Mouse (Mus musculus): ENCODE data around the gene Pex26. TPM values are rescaled to one million over a fixed set of nuclear protein-coding genes. Genes with fewer than 3 reads are reported as not detected.

The Pex26 gene
- polyA plus RNA-seq, 1 experiment from 2014 or later = 13.9 TPM

DNA sequence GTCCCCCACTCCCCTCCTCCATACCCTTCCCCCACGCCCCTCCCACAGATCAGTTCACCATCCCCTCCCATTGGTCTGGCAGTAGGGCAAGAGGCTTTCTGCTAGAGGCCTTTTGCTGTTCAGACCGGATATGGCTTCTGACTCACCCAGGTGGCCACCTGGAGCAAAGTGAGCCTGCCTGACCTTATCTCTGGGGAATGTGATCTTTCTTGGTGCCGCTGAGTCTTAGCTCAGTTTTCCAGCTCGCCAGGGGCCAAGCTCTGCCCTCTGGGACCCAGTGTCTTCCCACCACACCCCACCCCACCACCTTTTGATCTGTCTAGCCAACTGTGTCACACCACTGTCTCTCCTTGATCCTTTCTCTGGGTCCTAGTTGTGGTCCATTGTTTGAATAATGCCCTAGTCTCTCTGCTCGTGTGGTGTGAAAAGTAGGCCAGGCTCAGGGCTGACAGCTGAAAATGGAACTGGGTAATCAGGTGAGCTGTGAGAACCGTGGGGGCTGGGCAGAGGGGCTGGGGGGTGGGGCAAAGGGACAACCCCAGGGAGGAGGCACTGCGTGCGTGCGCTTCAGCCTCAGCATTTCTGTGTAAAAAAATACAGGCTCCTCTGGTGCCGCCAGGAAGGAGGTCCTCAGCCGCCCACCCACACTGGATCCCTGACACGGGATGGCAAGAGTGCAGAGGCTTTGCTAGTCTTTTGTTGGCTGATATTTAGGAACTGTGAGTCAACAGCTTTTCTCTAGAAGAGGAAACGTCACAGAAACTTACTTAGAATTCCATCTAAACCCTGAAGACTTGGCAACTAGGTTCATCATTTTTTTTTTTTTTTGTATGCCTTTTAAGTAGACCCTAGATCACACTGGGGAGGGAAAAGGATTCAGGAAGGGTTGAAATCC, 10.8 kb downstream of the Pex26 start:
- Histone ChIP-seq H3K4me3 (no peak overlapping the region), H3K4me1 (no peaks in the 10 kb centered on the region), H3K27ac (no peak overlapping the region), H3K4me2 (replicated peaks) (no peak overlapping the region), H3K27me3 (no peaks in the 10 kb centered on the region), H3K9me3 (replicated peaks) (no peaks in the 10 kb centered on the region), H3K9ac (no peak overlapping the region), H3K36me3 (peaks cover 52% of the 10 kb centered on the region)
- WGBS = 33% methylated on average over 13 of the region's 13 CpGs
- ATAC-seq (ENCODE audit: low FRiP score) = no peak

DNA sequence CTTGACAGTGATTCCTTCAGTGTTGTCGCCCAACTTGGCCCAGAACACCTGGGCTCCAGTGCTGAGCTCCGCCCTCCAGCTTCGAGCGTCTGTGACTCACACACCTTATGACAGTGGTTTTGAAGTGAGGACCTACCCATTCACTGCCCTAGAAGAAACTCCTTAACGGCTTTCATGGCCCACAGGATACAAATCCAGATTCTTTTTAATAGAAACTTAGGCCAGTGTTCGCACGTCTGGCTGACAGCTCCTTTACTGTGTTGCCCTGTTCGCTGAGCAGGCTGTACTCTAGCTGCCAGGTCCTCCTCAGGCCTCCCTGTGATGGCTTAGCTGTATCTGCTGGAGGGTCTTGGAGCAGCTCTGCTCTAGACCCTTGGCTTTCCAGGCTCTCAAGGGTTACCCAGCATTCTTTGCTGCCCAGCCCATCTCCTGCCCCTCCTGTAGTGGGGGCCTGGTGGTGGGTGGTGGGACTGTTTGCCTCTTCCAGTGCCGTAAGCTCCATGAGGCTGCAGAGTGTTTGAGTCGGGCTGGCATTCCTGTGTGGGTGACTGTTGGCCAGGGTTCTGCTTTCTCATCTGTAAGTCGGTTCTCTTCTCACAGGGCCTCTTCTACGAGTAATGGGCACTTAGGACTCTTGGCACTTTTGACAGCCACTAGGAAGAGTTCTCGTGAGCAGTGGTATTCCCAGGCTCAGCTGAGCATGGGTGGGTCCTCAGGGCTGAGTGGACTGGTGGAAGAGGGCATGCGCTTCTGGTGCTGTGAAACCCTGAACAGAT, 11.7 kb downstream of the Pex26 start:
- Histone ChIP-seq H3K4me3 (no peak overlapping the region), H3K9me3 (replicated peaks) (no peaks in the 10 kb centered on the region), H3K27ac (no peak overlapping the region), H3K27me3 (no peaks in the 10 kb centered on the region), H3K4me2 (replicated peaks) (no peak overlapping the region), H3K9ac (no peak overlapping the region), H3K36me3 (peaks cover 48% of the 10 kb centered on the region), H3K4me1 (no peaks in the 10 kb centered on the region)
- 82% methylated on average over 14 of the region's 14 CpGs for WGBS
- ATAC-seq (ENCODE audit: low FRiP score) = no peak

DNA sequence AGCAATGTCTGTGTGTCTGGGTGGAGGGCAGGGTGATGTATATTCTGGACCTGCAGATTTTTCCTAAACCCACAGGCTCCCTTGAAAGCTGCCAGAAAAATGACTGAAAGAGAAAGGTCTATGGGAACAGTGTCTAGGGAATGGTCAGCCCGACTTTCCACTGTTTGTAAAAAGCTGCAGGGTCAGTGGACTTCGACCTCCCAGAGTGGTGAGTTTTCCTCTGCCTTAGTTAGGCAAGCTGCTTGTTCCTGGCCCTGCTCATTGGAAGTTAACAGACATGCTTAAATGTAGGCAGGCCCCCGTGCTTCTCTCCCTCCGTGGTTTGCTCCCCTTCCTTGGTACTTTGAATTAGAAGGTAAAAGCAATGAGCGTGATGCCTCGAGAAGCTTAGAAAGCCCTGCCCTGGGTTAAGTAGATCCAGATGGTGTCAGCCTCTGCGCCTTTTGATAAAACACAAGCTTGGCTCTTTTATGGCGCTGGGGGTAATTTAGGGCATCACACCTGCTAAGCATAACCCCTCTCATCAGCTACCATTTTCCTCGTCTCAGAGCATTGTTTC, 14.4 kb downstream of the Pex26 start:
- Histone ChIP-seq H3K4me2 (replicated peaks) (no peak overlapping the region), H3K4me1 (no peaks in the 10 kb centered on the region), H3K9ac (no peak overlapping the region), H3K4me3 (no peak overlapping the region), H3K27me3 (no peaks in the 10 kb centered on the region), H3K36me3 (peaks cover 28% of the 10 kb centered on the region), H3K27ac (no peak overlapping the region), H3K9me3 (replicated peaks) (no peaks in the 10 kb centered on the region)
- WGBS = 62% methylated on average over 9 of the region's 9 CpGs
- ATAC-seq (ENCODE audit: low FRiP score) = no peak

DNA sequence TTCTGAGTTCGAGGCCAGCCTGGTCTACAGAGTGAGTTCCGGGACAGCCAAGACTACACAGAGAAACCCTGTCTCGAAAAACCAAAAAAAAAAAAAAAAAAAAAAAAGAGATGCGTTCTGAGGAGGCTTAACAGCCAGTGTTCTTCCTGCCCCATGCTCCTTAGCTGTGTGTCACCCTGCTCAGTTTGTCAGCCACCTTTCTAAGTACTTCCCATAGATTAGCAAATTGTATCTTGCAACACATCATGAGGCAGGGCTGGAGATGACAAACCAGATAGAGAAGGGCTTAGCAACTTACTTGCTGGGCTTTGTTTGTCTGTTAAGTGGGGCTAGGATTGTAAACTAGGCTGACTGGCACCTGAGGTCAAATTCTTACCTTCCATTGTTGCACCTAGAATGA, 17.0 kb downstream of the Pex26 start:
- H3K27me3 ChIP-seq = no peaks in the 10 kb centered on the region
- H3K4me2 ChIP-seq (replicated peaks) = no peak overlapping the region
- ATAC-seq (ENCODE audit: low FRiP score) = no peak
- no peaks in the 10 kb centered on the region for H3K9me3 ChIP-seq (replicated peaks)
- no peak overlapping the region for H3K4me3 ChIP-seq
- H3K36me3 ChIP-seq = peaks cover 11% of the 10 kb centered on the region
- H3K9ac ChIP-seq = no peak overlapping the region
- no peak overlapping the region for H3K27ac ChIP-seq
- H3K4me1 ChIP-seq = no peaks in the 10 kb centered on the region
- 92% methylated on average over 4 of the region's 4 CpGs for WGBS

DNA sequence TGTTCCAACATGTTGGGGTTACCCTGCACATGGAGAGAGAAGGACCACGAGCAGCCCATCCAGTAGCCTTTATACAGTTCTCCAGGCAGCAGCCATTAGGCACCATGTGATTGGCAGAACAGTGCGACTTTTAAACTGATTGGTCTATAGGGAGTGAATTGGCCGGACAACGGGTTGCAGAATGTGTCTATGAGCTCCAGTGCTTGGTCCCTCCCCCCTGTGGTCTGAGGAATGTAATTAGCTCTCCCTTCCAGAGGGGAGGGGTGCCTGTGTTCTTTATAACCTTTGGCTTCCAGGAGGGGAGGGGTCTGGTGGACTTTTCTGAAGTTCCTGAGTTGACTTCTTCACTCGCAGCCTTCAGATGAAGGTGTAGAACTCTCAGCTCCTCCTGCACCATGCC, 18.6 kb downstream of the Pex26 start:
- no peaks in the 10 kb centered on the region for H3K9me3 ChIP-seq (replicated peaks)
- no peaks in the 10 kb centered on the region for H3K4me1 ChIP-seq
- no peak overlapping the region for H3K4me3 ChIP-seq
- H3K36me3 ChIP-seq = peaks cover 6% of the 10 kb centered on the region; the same call in 1 of the 2 replicates
- ATAC-seq (ENCODE audit: low FRiP score) = no peak
- no peak overlapping the region for H3K4me2 ChIP-seq (replicated peaks)
- 78% methylated on average over 5 of the region's 5 CpGs for WGBS
- no peak overlapping the region for H3K9ac ChIP-seq
- H3K27ac ChIP-seq = no peak overlapping the region
- no peaks in the 10 kb centered on the region for H3K27me3 ChIP-seq

DNA sequence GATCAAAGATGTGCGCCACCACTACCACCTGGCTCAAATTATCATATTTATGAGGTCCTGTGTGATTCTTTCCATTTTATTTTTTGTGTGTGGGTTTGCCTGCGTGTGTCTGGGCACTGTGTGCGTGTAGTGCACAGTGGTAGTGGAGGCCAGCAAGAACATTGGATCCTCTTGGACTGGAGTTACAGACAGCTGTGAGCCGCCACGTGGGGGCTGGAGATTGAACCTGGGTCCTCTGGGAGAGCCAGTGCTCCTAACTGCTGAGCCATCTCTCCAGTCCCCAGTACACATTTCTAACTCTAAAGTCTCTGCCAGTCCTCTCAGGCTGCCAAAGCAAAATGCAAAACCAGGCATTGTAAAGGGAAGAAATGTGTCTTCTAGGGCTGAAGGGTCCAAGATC, 23.0 kb downstream of the Pex26 start:
- ATAC-seq (ENCODE audit: low FRiP score) = no peak
- no peaks in the 10 kb centered on the region for H3K36me3 ChIP-seq
- 0 out of 2 replicates have a peak, but pooled peaks cover 2% of the 10 kb centered on the region for H3K9me3 ChIP-seq (replicated peaks)
- WGBS = 83% methylated on average over 5 of the region's 5 CpGs
- no peak overlapping the region for H3K4me2 ChIP-seq (replicated peaks)
- H3K4me1 ChIP-seq = peaks cover 13% of the 10 kb centered on the region
- H3K9ac ChIP-seq = no peak overlapping the region
- no peak overlapping the region for H3K4me3 ChIP-seq
- peaks cover 24% of the 10 kb centered on the region for H3K27me3 ChIP-seq
- no peak overlapping the region for H3K27ac ChIP-seq

DNA sequence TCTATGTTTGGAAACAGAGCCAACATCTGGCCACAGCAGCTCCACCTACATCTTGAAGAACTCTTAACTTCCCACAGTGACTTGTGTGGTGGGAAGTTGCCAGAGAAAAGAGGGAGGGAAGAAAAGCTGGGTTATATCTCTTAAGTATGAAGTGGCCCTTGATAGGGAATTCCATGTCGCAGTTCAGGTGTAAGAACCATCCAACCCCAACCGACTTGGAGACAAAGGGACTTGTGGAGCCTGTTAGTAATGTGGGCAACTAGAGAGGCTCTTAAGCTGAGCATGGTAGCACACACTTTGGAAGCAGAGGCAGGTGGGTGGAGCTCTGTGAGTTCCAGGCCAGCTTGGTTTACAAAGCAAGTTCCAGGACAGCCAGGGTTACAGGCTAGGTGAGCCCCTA, 26.1 kb downstream of the Pex26 start:
- Histone ChIP-seq H3K36me3 (no peaks in the 10 kb centered on the region), H3K4me3 (no peak overlapping the region), H3K27me3 (peaks cover 34% of the 10 kb centered on the region), H3K9me3 (replicated peaks) (0 out of 2 replicates have a peak, but pooled peaks cover 2% of the 10 kb centered on the region), H3K4me2 (replicated peaks) (no peak overlapping the region), H3K9ac (no peak overlapping the region), H3K4me1 (peaks cover 16% of the 10 kb centered on the region), H3K27ac (no peak overlapping the region)
- no peak for ATAC-seq (ENCODE audit: low FRiP score)
- WGBS = 92% methylated on average over 2 of the region's 2 CpGs

DNA sequence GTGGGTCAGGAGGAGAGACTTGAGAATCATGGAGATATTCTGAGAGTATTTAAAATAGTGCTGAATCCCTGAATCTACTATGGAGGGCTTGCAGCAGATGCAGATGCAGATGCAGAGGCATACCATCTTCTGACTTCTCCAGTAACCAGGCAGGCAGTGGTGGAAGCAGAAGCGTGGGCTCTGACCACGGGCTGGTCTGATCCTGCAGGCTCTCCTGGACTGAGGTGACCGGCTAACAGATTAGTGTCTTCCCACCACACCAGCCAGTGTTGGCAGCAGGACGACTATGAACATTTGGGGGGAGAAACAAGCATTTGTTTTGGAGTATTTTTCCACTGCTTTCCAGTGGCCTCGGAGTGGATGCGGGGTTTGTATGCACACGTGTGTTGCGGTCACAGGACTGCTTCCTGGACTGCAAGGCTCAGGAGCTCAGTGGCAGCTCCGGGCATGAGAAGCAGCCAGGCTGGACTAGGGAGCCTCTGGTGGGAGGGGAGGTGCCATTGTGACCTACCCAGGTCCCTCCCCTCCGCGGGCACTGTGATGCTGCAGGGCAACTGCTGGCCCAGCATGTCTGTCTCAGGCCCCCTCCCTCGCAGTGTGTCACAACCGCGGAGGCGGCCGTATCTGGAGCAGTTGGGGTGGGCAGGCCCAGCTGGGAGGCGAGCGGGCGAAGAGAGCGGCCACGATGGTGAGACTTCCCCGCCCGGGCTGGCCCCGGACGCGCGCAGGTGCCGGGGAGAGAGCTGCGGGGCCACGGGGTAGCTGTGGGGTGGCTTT, 26.9 kb downstream of the Pex26 start, which contains the start of gene Tuba8:
TSS of gene Tuba8 (plus strand) at position 548 of the 777 bp plus-strand sequence.
- Histone ChIP-seq H3K27ac (no peak within 1 kb of the TSS), H3K4me2 (replicated peaks) (peak within 1 kb of the TSS; percentile 93), H3K4me1 (peaks cover 16% of the 10 kb centered on the region), H3K9ac (peak within 1 kb of the TSS; percentile 59), H3K4me3 (peak within 1 kb of the TSS; percentile 44), H3K27me3 (peaks cover 34% of the 10 kb centered on the region), H3K9me3 (replicated peaks) (0 out of 2 replicates have a peak, but pooled peaks cover 2% of the 10 kb centered on the region), H3K36me3 (no peaks in the 10 kb centered on the region)
- peak; percentile 78 for ATAC-seq (ENCODE audit: low FRiP score)
- 5% methylated on average over 30 of the region's 30 CpGs for WGBS

DNA sequence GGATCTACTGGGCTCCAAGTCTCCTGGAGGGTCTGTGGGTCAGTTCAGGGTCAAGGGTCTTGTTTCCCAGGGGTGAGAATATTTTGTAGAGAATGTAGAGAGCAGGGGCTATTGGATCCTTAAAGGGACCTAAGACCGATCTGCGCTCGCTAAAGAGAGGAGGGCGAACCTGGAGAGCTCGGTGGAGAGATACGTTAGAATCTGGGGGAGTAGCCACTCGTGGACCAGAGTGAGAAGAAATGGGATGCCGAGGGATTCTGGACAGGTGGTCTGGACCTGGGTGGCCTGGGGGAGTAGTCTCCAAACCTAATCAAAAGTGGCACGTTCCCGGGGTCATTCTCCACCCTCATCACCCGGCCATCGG, 27.4 kb downstream of the Pex26 start:
- Histone ChIP-seq H3K4me1 (peaks cover 16% of the 10 kb centered on the region), H3K27ac (no peak overlapping the region), H3K27me3 (peaks cover 34% of the 10 kb centered on the region), H3K9ac (peak overlapping the region; percentile 59), H3K4me2 (replicated peaks) (peak overlapping the region; percentile 93), H3K4me3 (peak overlapping the region; percentile 44), H3K36me3 (no peaks in the 10 kb centered on the region), H3K9me3 (replicated peaks) (0 out of 2 replicates have a peak, but pooled peaks cover 2% of the 10 kb centered on the region)
- peak; percentile 43 for ATAC-seq (ENCODE audit: low FRiP score)
- 1% methylated on average over 12 of the region's 12 CpGs for WGBS

DNA sequence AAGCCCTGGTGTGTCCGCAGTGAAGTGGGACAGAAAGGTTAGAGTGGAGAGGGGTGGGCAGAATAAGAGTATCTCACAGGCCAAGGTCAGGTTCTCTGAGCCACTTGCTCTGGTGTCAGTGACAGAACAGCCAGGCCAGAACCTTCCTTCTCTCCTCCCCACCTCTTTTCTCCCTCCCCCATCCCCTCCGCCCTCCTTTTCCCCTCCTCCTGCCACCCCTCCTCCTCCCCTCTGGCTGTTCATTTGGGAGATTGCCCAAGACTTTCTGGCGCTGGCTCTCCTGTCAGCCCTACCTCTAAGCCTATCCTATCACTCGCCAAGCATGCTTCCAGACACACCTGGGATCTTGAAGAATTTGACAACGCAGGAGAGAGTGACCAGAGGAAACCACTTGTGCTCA, 28.3 kb downstream of the Pex26 start:
- WGBS = 12% methylated on average over 5 of the region's 5 CpGs
- no peaks in the 10 kb centered on the region for H3K36me3 ChIP-seq
- no peak overlapping the region for H3K27ac ChIP-seq
- H3K9ac ChIP-seq = no peak overlapping the region
- H3K4me2 ChIP-seq (replicated peaks) = peak overlapping the region; percentile 93
- H3K4me1 ChIP-seq = peaks cover 16% of the 10 kb centered on the region
- H3K9me3 ChIP-seq (replicated peaks) = 0 out of 2 replicates have a peak, but pooled peaks cover 2% of the 10 kb centered on the region
- 0 out of 2 replicates have a peak overlapping the region, but pooled peaks have one; percentile 44 for H3K4me3 ChIP-seq
- peaks cover 34% of the 10 kb centered on the region for H3K27me3 ChIP-seq
- no peak for ATAC-seq (ENCODE audit: low FRiP score)

DNA sequence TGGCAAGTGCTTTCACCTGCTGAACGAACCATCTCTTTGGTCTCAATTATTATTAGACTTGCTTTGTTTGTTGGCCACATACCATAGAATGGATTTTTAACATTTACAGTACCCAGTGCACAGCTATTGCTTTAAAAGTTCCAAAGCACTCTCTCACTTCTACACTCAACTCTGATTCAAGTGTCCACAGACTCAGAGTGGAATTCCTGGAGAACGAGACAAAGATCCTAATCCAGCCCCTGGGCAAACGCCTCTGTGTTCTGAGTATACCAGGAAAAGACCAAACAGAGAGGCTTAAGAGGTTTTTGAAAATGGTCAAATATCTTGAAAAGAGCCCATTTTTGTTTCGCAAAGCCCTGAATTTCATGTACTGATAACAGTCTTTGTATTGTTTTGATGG, 29.5 kb downstream of the Pex26 start:
- Histone ChIP-seq H3K9ac (no peak overlapping the region), H3K9me3 (replicated peaks) (0 out of 2 replicates have a peak, but pooled peaks cover 1% of the 10 kb centered on the region), H3K27ac (no peak overlapping the region), H3K27me3 (peaks cover 34% of the 10 kb centered on the region), H3K4me3 (no peak overlapping the region), H3K4me2 (replicated peaks) (no peak overlapping the region), H3K4me1 (peaks cover 16% of the 10 kb centered on the region), H3K36me3 (no peaks in the 10 kb centered on the region)
- 81% methylated on average over 4 of the region's 4 CpGs for WGBS
- ATAC-seq (ENCODE audit: low FRiP score) = no peak

Measured in hindbrain, embryonic 12.5 days (tissue).